Mouse (Mus musculus): ENCODE measurements at regions not wholly inside any gene's neighbourhood (a gene's known extent, or its start where the extent isn't known, plus 50 kb on each side); places are given as distances from the start of the nearest gene placed in this dataset.

GRCm38 (mm10) chr9:79165596-79165995 is 550.2 kb downstream of the Cd109 start:
- H3K9ac ChIP-seq: no peak overlapping the region
- H3K9me3 ChIP-seq: no peaks in the 10 kb centered on the region
- WGBS: 50% methylated on average over 2 of the region's 2 CpGs
- H3K27ac ChIP-seq: no peak overlapping the region
- H3K4me3 ChIP-seq: no peak overlapping the region
- H3K4me2 ChIP-seq: no peak overlapping the region
- no peaks in the 10 kb centered on the region for H3K27me3 ChIP-seq
- H3K4me1 ChIP-seq: no peaks in the 10 kb centered on the region
- H3K36me3 ChIP-seq: no peaks in the 10 kb centered on the region
- no peak for ATAC-seq (ENCODE audit: borderline replicate concordance, extremely low read depth, low FRiP score, low TSS enrichment)

GRCm38 (mm10) chr9:79173036-79173435 is 545.6 kb downstream of the Col12a1 start:
- Histone ChIP-seq H3K27ac (no peak overlapping the region), H3K4me3 (no peak overlapping the region), H3K27me3 (no peaks in the 10 kb centered on the region), H3K9ac (no peak overlapping the region), H3K4me2 (no peak overlapping the region), H3K9me3 (no peaks in the 10 kb centered on the region), H3K4me1 (no peaks in the 10 kb centered on the region), H3K36me3 (no peaks in the 10 kb centered on the region)
- ATAC-seq (ENCODE audit: borderline replicate concordance, extremely low read depth, low FRiP score, low TSS enrichment): no peak

- peak; percentile 49; the same call in 1 of the 2 replicates for ATAC-seq (ENCODE audit: borderline replicate concordance, extremely low read depth, low FRiP score, low TSS enrichment)
- H3K4me1 ChIP-seq: no peaks in the 10 kb centered on the region
- WGBS: 46% methylated on average over 2 of the region's 2 CpGs
Measured at GRCm38 (mm10) chr9:79179954-79180353, 538.7 kb downstream of the Col12a1 start.

GRCm38 (mm10) chr9:79195420-79195819 is 523.2 kb downstream of the Col12a1 start:
- no peak for ATAC-seq (ENCODE audit: borderline replicate concordance, extremely low read depth, low FRiP score, low TSS enrichment)
- WGBS: 87% methylated on average over 2 of the region's 2 CpGs
- no peak overlapping the region for H3K4me3 ChIP-seq

More at GRCm38 (mm10) chr9:79179954-79180353, 538.7 kb downstream of the Col12a1 start:
- H3K27me3 ChIP-seq: no peaks in the 10 kb centered on the region
- no peak overlapping the region for H3K4me2 ChIP-seq
- H3K27ac ChIP-seq: no peak overlapping the region
- H3K36me3 ChIP-seq: no peaks in the 10 kb centered on the region
- no peak overlapping the region for H3K9ac ChIP-seq
- H3K4me3 ChIP-seq: no peak overlapping the region
- no peaks in the 10 kb centered on the region for H3K9me3 ChIP-seq

GRCm38 (mm10) chr9:79201755-79202154 is 516.9 kb downstream of the Col12a1 start:
- H3K4me1 ChIP-seq: no peaks in the 10 kb centered on the region
- H3K9ac ChIP-seq: no peak overlapping the region
- H3K27ac ChIP-seq: no peak overlapping the region
- 48% methylated on average over 3 of the region's 3 CpGs for WGBS
- H3K4me3 ChIP-seq: no peak overlapping the region
- H3K4me2 ChIP-seq: no peak overlapping the region
- no peak for ATAC-seq (ENCODE audit: borderline replicate concordance, extremely low read depth, low FRiP score, low TSS enrichment)
- no peaks in the 10 kb centered on the region for H3K27me3 ChIP-seq
- no peaks in the 10 kb centered on the region for H3K36me3 ChIP-seq
- no peaks in the 10 kb centered on the region for H3K9me3 ChIP-seq

More at GRCm38 (mm10) chr9:79195420-79195819, 523.2 kb downstream of the Col12a1 start:
- H3K4me1 ChIP-seq: no peaks in the 10 kb centered on the region
- H3K27me3 ChIP-seq: no peaks in the 10 kb centered on the region
- no peak overlapping the region for H3K9ac ChIP-seq
- no peak overlapping the region for H3K27ac ChIP-seq
- no peak overlapping the region for H3K4me2 ChIP-seq
- no peaks in the 10 kb centered on the region for H3K9me3 ChIP-seq
- no peaks in the 10 kb centered on the region for H3K36me3 ChIP-seq

- Histone ChIP-seq H3K4me3 (no peak overlapping the region), H3K27me3 (no peaks in the 10 kb centered on the region), H3K4me2 (no peak overlapping the region), H3K4me1 (no peaks in the 10 kb centered on the region), H3K27ac (no peak overlapping the region), H3K9ac (no peak overlapping the region), H3K36me3 (no peaks in the 10 kb centered on the region), H3K9me3 (no peaks in the 10 kb centered on the region)
- ATAC-seq (ENCODE audit: borderline replicate concordance, extremely low read depth, low FRiP score, low TSS enrichment): peak; percentile 69; the same call in 1 of the 2 replicates
- 32% methylated on average over 6 of the region's 6 CpGs for WGBS
Measured at GRCm38 (mm10) chr9:79213364-79213763, 505.3 kb downstream of the Col12a1 start.

GRCm38 (mm10) chr9:79215986-79216385 is 502.6 kb downstream of the Col12a1 start:
- H3K9ac ChIP-seq: no peak overlapping the region
- H3K4me2 ChIP-seq: no peak overlapping the region
- ATAC-seq (ENCODE audit: borderline replicate concordance, extremely low read depth, low FRiP score, low TSS enrichment): no peak
- H3K36me3 ChIP-seq: no peaks in the 10 kb centered on the region
- no peaks in the 10 kb centered on the region for H3K4me1 ChIP-seq
- H3K4me3 ChIP-seq: no peak overlapping the region
- no peak overlapping the region for H3K27ac ChIP-seq
- no peaks in the 10 kb centered on the region for H3K9me3 ChIP-seq
- WGBS: 40% methylated on average over 3 of the region's 3 CpGs
- H3K27me3 ChIP-seq: no peaks in the 10 kb centered on the region

- WGBS: 79% methylated on average over 2 of the region's 2 CpGs
- H3K27ac ChIP-seq: no peak overlapping the region
- H3K4me2 ChIP-seq: no peak overlapping the region
Measured at GRCm38 (mm10) chr9:79216432-79216831, 502.2 kb downstream of the Col12a1 start.

GRCm38 (mm10) chr9:79233081-79233480 is 485.6 kb downstream of the Col12a1 start:
- Histone ChIP-seq H3K9ac (no peak overlapping the region), H3K4me2 (no peak overlapping the region), H3K4me1 (no peaks in the 10 kb centered on the region), H3K36me3 (no peaks in the 10 kb centered on the region), H3K27ac (no peak overlapping the region), H3K9me3 (no peaks in the 10 kb centered on the region), H3K4me3 (no peak overlapping the region), H3K27me3 (no peaks in the 10 kb centered on the region)
- ATAC-seq (ENCODE audit: borderline replicate concordance, extremely low read depth, low FRiP score, low TSS enrichment): no peak
- WGBS: 62% methylated on average over 3 of the region's 3 CpGs

More at GRCm38 (mm10) chr9:79216432-79216831, 502.2 kb downstream of the Col12a1 start:
- Histone ChIP-seq H3K27me3 (no peaks in the 10 kb centered on the region), H3K4me3 (no peak overlapping the region), H3K9me3 (no peaks in the 10 kb centered on the region), H3K9ac (no peak overlapping the region), H3K36me3 (no peaks in the 10 kb centered on the region), H3K4me1 (no peaks in the 10 kb centered on the region)
- ATAC-seq (ENCODE audit: borderline replicate concordance, extremely low read depth, low FRiP score, low TSS enrichment): no peak

- Histone ChIP-seq H3K9ac (no peak overlapping the region), H3K4me2 (no peak overlapping the region), H3K27ac (no peak overlapping the region), H3K4me1 (no peaks in the 10 kb centered on the region), H3K27me3 (no peaks in the 10 kb centered on the region), H3K36me3 (no peaks in the 10 kb centered on the region), H3K9me3 (no peaks in the 10 kb centered on the region), H3K4me3 (no peak overlapping the region)
- ATAC-seq (ENCODE audit: borderline replicate concordance, extremely low read depth, low FRiP score, low TSS enrichment): no peak
- WGBS: 74% methylated on average over 1 of the region's 1 CpGs
Measured at GRCm38 (mm10) chr9:79233751-79234150, 484.9 kb downstream of the Col12a1 start.

GRCm38 (mm10) chr9:79269646-79270213 is 448.9 kb downstream of the Col12a1 start:
- Histone ChIP-seq H3K9ac (no peak overlapping the region), H3K9me3 (no peaks in the 10 kb centered on the region), H3K4me2 (no peak overlapping the region), H3K36me3 (no peaks in the 10 kb centered on the region), H3K27me3 (no peaks in the 10 kb centered on the region), H3K4me1 (no peaks in the 10 kb centered on the region), H3K27ac (no peak overlapping the region), H3K4me3 (no peak overlapping the region)
- WGBS: 80% methylated on average over 13 of the region's 13 CpGs
- no peak for ATAC-seq (ENCODE audit: borderline replicate concordance, extremely low read depth, low FRiP score, low TSS enrichment)

GRCm38 (mm10) chr9:79270256-79270655 is 448.4 kb downstream of the Col12a1 start:
- 38% methylated on average over 2 of the region's 2 CpGs for WGBS
- Histone ChIP-seq H3K4me2 (no peak overlapping the region), H3K27me3 (no peaks in the 10 kb centered on the region), H3K9me3 (no peaks in the 10 kb centered on the region), H3K4me3 (no peak overlapping the region), H3K9ac (no peak overlapping the region), H3K4me1 (no peaks in the 10 kb centered on the region), H3K27ac (no peak overlapping the region), H3K36me3 (no peaks in the 10 kb centered on the region)
- no peak for ATAC-seq (ENCODE audit: borderline replicate concordance, extremely low read depth, low FRiP score, low TSS enrichment)

GRCm38 (mm10) chr9:79287849-79288248 is 430.8 kb downstream of the Col12a1 start:
- H3K27me3 ChIP-seq: no peaks in the 10 kb centered on the region
- H3K36me3 ChIP-seq: no peaks in the 10 kb centered on the region
- H3K9me3 ChIP-seq: no peaks in the 10 kb centered on the region
- H3K4me3 ChIP-seq: no peak overlapping the region
- ATAC-seq (ENCODE audit: borderline replicate concordance, extremely low read depth, low FRiP score, low TSS enrichment): no peak
- no peaks in the 10 kb centered on the region for H3K4me1 ChIP-seq
- no peak overlapping the region for H3K4me2 ChIP-seq
- 77% methylated on average over 3 of the region's 3 CpGs for WGBS
- H3K27ac ChIP-seq: no peak overlapping the region
- H3K9ac ChIP-seq: no peak overlapping the region

All from lung, embryonic 15.5 days (tissue).